Mouse (Mus musculus): ENCODE results near the gene Ccdc187. TPM values are rescaled to one million over a fixed set of nuclear protein-coding genes. Genes with fewer than 3 reads are reported as not detected.

Ccdc187 gene
- polyA plus RNA-seq, 1 experiment from 2014 or later: 0.36 TPM

GRCm38 (mm10) chr2:26320245-26321185 lies 26.2 kb upstream of the Ccdc187 start:
- Histone ChIP-seq H3K4me1 (ENCODE audit: insufficient read depth) (peaks cover 15% of the 10 kb centered on the region), H3K27ac (ENCODE audit: low read depth) (no peak overlapping the region), H3K36me3 (ENCODE audit: insufficient read depth) (peaks cover 54% of the 10 kb centered on the region), H3K4me2 (no peak overlapping the region), H3K9ac (no peak overlapping the region), H3K27me3 (ENCODE audit: insufficient read depth, low read length) (no peaks in the 10 kb centered on the region), H3K4me3 (ENCODE audit: low read depth, low read length) (no peak overlapping the region), H3K9me3 (ENCODE audit: low read depth, low read length) (no peaks in the 10 kb centered on the region)
- no peak for DNase-seq
- ATAC-seq (ENCODE audit: insufficient read depth): no peak
- WGBS: 84% methylated on average over 14 of the region's 14 CpGs
- no peak for TF ChIP-seq CTCF (IDR thresholded peaks at IDR 0.05; ENCODE audit: low read depth)

- ATAC-seq (ENCODE audit: insufficient read depth) (no peak), DNase-seq (no peak)
- peaks cover 20% of the 10 kb centered on the region for H3K4me1 ChIP-seq (ENCODE audit: insufficient read depth)
- no peak for TF ChIP-seq CTCF (IDR thresholded peaks at IDR 0.05; ENCODE audit: low read depth)
- no peaks in the 10 kb centered on the region for H3K27me3 ChIP-seq (ENCODE audit: insufficient read depth, low read length)
- H3K4me3 ChIP-seq (ENCODE audit: low read depth, low read length): no peak overlapping the region
- no peak overlapping the region for H3K27ac ChIP-seq (ENCODE audit: low read depth)
- H3K9ac ChIP-seq: no peak overlapping the region
- 85% methylated on average over 13 of the region's 13 CpGs for WGBS
- H3K36me3 ChIP-seq (ENCODE audit: insufficient read depth): peaks cover 46% of the 10 kb centered on the region
- no peak overlapping the region for H3K4me2 ChIP-seq
- H3K9me3 ChIP-seq (ENCODE audit: low read depth, low read length): no peaks in the 10 kb centered on the region
Measured at GRCm38 (mm10) chr2:26319519-26320244, 25.3 kb upstream of the Ccdc187 start.

GRCm38 (mm10) chr2:26319109-26319508 lies 24.8 kb upstream of the Ccdc187 start:
- Histone ChIP-seq H3K27ac (ENCODE audit: low read depth) (no peak overlapping the region), H3K4me1 (ENCODE audit: insufficient read depth) (peaks cover 23% of the 10 kb centered on the region), H3K4me3 (ENCODE audit: low read depth, low read length) (no peak overlapping the region), H3K36me3 (ENCODE audit: insufficient read depth) (peaks cover 40% of the 10 kb centered on the region), H3K9me3 (ENCODE audit: low read depth, low read length) (no peaks in the 10 kb centered on the region), H3K9ac (no peak overlapping the region), H3K4me2 (no peak overlapping the region), H3K27me3 (ENCODE audit: insufficient read depth, low read length) (no peaks in the 10 kb centered on the region)
- DNase-seq (no peak), ATAC-seq (ENCODE audit: insufficient read depth) (no peak)
- 86% methylated on average over 9 of the region's 9 CpGs for WGBS
- no peak for TF ChIP-seq CTCF (IDR thresholded peaks at IDR 0.05; ENCODE audit: low read depth)

- 77% methylated on average over 3 of the region's 3 CpGs for WGBS
- peak overlapping the region; percentile 92 for H3K4me2 ChIP-seq
Measured at GRCm38 (mm10) chr2:26317991-26318672, 23.8 kb upstream of the Ccdc187 start.

GRCm38 (mm10) chr2:26317371-26317770 lies 23.0 kb upstream of the Ccdc187 start:
- ATAC-seq (ENCODE audit: insufficient read depth): no peak
- peak overlapping the region; percentile 92 for H3K4me2 ChIP-seq
- H3K27me3 ChIP-seq (ENCODE audit: insufficient read depth, low read length): no peaks in the 10 kb centered on the region
- peak overlapping the region; percentile 99; the same call in 1 of the 2 replicates for H3K27ac ChIP-seq (ENCODE audit: low read depth)
- DNase-seq: no peak
- H3K36me3 ChIP-seq (ENCODE audit: insufficient read depth): peaks cover 23% of the 10 kb centered on the region
- peak overlapping the region; percentile 92 for H3K9ac ChIP-seq
- H3K4me1 ChIP-seq (ENCODE audit: insufficient read depth): peaks cover 34% of the 10 kb centered on the region
- TF ChIP-seq CTCF (IDR thresholded peaks at IDR 0.05; ENCODE audit: low read depth): no peak
- 42% methylated on average over 3 of the region's 3 CpGs for WGBS
- peak overlapping the region; percentile 87 for H3K4me3 ChIP-seq (ENCODE audit: low read depth, low read length)
- H3K9me3 ChIP-seq (ENCODE audit: low read depth, low read length): no peaks in the 10 kb centered on the region

More at GRCm38 (mm10) chr2:26317991-26318672, 23.8 kb upstream of the Ccdc187 start:
- no peak for DNase-seq
- no peak for TF ChIP-seq CTCF (IDR thresholded peaks at IDR 0.05; ENCODE audit: low read depth)
- peaks cover 31% of the 10 kb centered on the region for H3K36me3 ChIP-seq (ENCODE audit: insufficient read depth)
- no peak overlapping the region for H3K4me3 ChIP-seq (ENCODE audit: low read depth, low read length)
- no peak for ATAC-seq (ENCODE audit: insufficient read depth)
- H3K27me3 ChIP-seq (ENCODE audit: insufficient read depth, low read length): no peaks in the 10 kb centered on the region
- H3K9ac ChIP-seq: peak overlapping the region; percentile 92
- no peak overlapping the region for H3K27ac ChIP-seq (ENCODE audit: low read depth)
- H3K9me3 ChIP-seq (ENCODE audit: low read depth, low read length): no peaks in the 10 kb centered on the region
- peaks cover 29% of the 10 kb centered on the region for H3K4me1 ChIP-seq (ENCODE audit: insufficient read depth)

GRCm38 (mm10) chr2:26316576-26317246 lies 22.4 kb upstream of the Ccdc187 start:
- Histone ChIP-seq H3K9ac (peak overlapping the region; percentile 92), H3K36me3 (ENCODE audit: insufficient read depth) (peaks cover 17% of the 10 kb centered on the region; the same call in 1 of the 2 replicates), H3K4me2 (peak overlapping the region; percentile 92), H3K9me3 (ENCODE audit: low read depth, low read length) (no peaks in the 10 kb centered on the region), H3K27me3 (ENCODE audit: insufficient read depth, low read length) (no peaks in the 10 kb centered on the region), H3K4me1 (ENCODE audit: insufficient read depth) (peaks cover 34% of the 10 kb centered on the region), H3K4me3 (ENCODE audit: low read depth, low read length) (peak overlapping the region; percentile 87), H3K27ac (ENCODE audit: low read depth) (peak overlapping the region; percentile 99)
- ATAC-seq (ENCODE audit: insufficient read depth): no peak
- peak; percentile 85 for DNase-seq
- 24% methylated on average over 9 of the region's 9 CpGs for WGBS
- TF ChIP-seq CTCF (IDR thresholded peaks at IDR 0.05; ENCODE audit: low read depth): no peak
